Mouse (Mus musculus): ENCODE measurements around the gene Vgll1. TPM values are rescaled to one million over a fixed set of nuclear protein-coding genes. Genes with fewer than 3 reads are reported as not detected.

Gene Vgll1
- not detected for total RNA-seq (2021)
- long read RNA-seq, experiment 1, result 0 reads
- long read RNA-seq, experiment 2, result 0 reads

DNA sequence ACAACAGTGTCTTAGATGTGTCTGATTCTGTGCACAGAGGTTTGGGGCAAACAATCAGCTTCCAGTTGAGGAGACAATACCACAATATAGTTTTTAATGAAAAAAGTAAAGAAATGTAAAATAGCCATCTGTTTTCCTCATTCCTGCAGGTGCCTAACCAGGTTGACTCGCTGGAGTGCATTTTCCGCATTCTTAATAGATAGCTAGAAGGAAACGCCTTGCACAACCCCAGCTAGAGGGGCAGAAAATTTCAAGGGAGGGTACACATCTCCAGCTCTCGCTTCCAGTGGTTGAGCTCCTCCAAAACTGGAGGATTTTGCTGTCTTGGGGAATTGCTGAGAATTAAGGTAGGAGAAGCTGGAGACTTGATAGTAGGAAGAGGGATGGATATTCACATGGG, at the start of gene Vgll1:
Gene Vgll1, plus strand, starts transcription at position 301 of the 400 bp plus-strand sequence.
- no peak for DNase-seq

GRCm38 (mm10) chrX:57042774-57043173, 45.1 kb upstream of the Vgll1 start, which contains the start of gene Brs3:
Brs3 (plus strand) TSS chrX:57043074.
- DNase-seq, result no peak

DNA sequence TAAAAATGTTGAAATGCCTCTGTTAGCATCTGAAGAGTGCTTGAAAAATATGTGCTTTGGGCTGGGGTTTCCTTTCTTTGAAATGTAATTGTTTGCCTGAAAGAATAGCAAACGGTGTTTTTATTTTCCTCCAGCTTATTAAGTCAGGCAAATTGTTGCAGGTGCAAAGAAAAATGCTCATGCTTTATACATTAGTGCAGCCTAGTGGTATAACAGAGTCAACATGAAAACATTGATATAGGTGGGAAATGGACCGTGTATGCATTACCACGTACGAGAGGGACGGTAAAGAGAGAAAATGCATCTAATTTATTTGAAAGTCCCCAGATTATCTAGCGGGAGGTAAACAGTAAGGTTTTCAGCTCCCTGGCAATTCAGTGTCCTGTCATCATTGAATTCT, 44.0 kb upstream of the Vgll1 start:
- DNase-seq, result no peak

DNA sequence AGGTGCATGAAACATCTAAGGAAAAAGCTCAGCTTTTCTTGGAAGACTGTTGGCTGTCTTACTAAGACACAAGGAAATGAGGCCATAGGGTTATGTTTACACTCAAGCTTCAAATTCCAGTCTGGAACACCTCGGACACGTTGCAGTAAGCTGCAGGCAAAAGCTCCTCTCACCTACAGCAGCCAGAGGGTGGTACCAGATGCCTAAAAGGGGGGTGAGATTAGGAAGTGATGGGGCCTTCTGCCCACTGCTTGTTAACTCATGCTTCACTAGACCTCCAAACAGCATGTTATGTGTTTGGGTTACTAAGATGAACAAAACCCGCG, 35.1 kb upstream of the Vgll1 start:
- DNase-seq, result no peak

GRCm38 (mm10) chrX:57053174-57053992, 34.5 kb upstream of the Vgll1 start, which contains the start of gene Htatsf1:
Htatsf1 (plus strand) TSS chrX:57053583.
- DNase-seq, result peak; percentile 84 to 86

- DNase-seq, result no peak
Measured at GRCm38 (mm10) chrX:57053993-57054385, 33.9 kb upstream of the Vgll1 start.

DNA sequence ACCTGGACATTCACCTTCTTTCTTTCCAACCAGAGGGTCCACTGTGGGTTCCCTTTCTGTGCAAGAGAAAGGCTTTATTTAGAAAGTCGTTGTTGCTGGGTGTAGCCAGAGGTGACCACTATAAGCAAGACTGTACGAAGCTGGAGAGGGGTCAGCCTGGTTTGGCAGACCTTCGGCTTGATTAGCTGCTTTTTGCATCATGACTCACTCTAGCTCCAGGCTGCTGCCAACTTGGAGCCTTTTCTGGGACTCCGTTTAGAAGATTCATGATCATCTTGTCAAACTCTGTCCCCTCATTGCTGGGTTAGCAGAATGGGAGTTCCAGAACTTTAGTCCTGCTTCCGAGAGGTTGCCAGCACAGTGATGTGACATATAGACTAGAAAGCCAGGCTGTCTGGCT, 6.4 kb upstream of the Vgll1 start:
- peak in 1 of 2 experiments; percentile 13 for DNase-seq

DNA sequence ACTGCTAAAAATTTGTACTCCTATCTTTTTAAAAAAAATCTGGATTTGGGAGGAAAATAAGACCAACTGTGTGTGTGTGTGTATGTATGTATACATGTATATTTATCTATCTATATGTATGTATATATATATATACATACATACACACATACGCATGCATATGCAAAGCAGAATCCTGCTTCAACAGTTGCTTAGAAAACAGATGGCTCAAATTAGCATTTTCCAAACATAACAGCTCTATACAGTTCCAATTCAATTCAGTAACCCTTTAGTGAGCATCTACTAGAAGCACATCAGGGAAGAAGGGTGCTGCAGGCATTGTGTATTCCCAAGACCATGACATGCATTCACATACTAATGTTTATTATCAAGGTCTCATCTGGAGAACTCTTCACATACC, 15.5 kb downstream of the Vgll1 start:
- DNase-seq, result no peak

DNA sequence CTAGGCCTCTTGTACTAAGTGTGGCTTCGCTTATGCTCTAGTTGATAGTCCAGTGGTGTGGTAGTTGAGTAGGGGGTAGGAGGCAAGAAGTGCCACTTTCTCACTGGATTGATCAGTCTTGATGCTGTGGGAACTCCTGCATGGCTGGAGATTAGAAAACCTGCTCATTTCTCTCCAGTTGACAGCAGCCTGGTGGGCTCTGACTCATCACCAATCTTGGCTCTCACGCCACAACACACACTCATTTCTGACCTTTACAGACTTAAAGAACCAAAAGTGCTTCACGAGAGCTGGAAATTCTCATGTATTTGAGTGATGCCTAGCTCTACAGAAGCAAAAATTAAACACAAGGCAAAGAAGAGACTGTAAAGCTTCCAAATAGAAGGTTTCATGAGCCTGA, 19.1 kb downstream of the Vgll1 start:
- DNase-seq, result no peak

DNA sequence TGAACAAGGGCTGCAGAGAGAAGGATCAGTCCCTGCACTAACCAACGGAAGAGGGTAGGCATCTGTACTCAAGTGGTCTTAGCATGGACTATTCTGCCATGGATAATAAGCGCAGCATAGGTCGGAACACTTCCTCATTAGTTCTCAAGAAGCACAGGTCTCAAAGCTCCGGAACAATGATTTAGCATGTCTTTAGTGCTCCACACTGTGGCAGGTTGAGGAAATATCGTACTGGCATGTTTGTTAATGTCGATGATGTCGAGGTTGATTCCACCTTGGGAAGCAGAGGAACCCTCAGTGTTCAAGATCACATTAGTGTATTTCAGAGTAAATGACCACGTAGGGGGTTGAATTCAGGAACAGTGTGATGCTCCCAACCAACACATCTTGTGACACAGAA, 30.2 kb downstream of the Vgll1 start:
- peak in 1 of 2 experiments; percentile 4 for DNase-seq

DNA sequence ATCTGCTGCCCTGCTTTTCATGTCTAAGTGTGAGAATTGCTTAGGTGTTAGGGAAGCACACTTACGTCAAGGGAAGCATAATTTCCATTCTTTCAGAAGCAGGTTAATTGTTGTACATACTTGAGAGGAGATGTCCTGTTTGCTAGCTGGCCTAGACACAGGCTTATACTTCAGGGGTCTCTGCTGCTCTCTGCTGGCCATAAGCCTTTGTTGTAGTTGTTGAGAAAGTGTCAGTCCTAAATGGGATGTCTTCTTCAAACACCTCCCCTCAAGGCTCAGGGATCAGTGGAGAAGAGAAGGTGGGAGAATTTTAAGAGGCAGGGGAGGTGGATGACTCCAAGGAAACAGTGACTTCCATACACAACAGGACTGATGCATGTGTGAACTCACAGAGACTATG, 32.9 kb downstream of the Vgll1 start:
- DNase-seq, result no peak

DNA sequence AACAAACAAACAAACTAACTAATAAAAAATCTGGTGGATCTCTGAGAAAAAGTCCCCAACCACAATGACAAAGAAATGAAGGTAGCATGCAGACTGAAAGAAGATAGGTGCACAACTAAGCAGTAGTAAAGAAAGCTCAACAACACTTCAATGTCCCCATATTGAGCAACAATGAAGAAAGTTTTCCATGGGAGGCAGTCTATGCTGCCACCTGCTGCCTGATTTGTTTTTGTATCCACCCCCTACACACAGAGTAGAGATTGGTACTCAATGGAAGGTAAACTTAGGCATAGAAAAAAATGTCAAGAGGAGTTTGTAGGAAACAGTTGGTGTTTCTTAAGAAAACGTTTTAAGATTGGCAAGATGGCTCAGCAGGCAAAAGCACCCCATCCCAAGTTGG, 42.7 kb downstream of the Vgll1 start:
- peak in 1 of 2 experiments; percentile 2 for DNase-seq

DNA sequence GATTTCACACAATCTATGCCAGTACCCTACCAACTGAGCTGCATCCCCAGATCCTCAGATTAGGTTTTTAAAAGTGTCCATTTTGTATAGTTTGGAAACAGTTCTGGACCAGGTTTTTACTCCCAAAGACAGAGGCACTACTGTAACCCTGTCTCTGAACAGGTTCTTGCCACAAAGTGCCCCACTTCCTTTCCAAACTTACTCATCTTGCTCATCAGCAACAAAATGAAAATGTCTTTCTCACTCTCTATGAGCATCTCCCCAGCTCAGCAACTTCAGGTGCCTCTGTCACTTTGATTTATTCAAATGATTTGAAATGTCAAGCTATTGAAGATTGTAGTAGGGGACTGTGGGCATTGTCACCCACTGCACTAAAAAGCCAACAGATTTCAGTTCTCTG, 49.7 kb downstream of the Vgll1 start:
- no peak for DNase-seq

- DNase-seq, result no peak
Measured at GRCm38 (mm10) chrX:57153520-57153919, 65.6 kb downstream of the Vgll1 start.

Other genes with a start within 250 kb of the Vgll1 start
- not detected for gene Adgrg4, start 217.9 kb upstream of the Vgll1 start, total RNA-seq (2021)
- not detected for gene Brs3, start 45.0 kb upstream of the Vgll1 start, total RNA-seq (2021)
- 10 to 100 TPM; 53.3 to 55.0 TPM for gene Htatsf1, start 34.5 kb upstream of the Vgll1 start, total RNA-seq (2021)
- under 1 TPM in 1 of 2 experiments, not detected in 1; 0.31 TPM for gene Cd40lg, start 124.0 kb downstream of the Vgll1 start, total RNA-seq (2021)